35 mouse cellular contexts compared by ENCODE assay signal in the genomic region with DNA sequence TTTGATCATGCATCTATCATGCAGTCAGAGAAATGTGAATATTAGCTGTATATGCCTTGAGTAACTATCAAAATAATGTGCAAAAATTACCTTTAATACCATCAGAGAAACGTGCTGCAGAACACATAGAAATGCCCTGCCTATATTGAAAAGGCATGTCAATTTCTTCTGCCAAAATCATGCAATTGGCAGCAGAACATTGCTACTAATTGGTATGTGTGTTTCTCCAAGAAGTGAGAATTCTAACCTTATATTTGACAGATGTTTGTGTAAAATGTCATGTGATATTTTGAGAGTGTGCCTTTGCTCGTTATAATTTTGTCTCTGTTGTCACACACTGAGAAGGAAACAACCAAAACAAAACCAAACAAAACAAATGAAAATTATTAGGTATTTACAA. TPM values are rescaled to one million over a fixed set of nuclear protein-coding genes. Genes with fewer than 3 reads are reported as not detected.
"Had no signal": no experiment of that assay in that cellular context is flagged by ENCODE, and none has a peak within 500 bp of the region (broad histone marks: within the 10 kb centered on the region; RNA-seq: fewer than 3 reads in every experiment).

No protein-coding gene starts in this region.

- H3K4me3 ChIP-seq: heart, embryonic 12.5 days; heart, embryonic 13.5 days; heart, embryonic 15.5 days; hindbrain, embryonic 10.5 days; hindbrain, embryonic 12.5 days; hindbrain, embryonic 13.5 days; hindbrain, embryonic 15.5 days; intestine, embryonic 15.5 days; kidney, embryonic 15.5 days; layer of hippocampus, adult 2 months; left cerebral cortex, adult 2 months had no signal

- H3K9ac ChIP-seq: heart, embryonic 12.5 days; heart, embryonic 13.5 days; heart, embryonic 15.5 days; hindbrain, embryonic 12.5 days; hindbrain, embryonic 13.5 days; hindbrain, embryonic 14.5 days; hindbrain, embryonic 15.5 days; intestine, embryonic 15.5 days; kidney, embryonic 15.5 days had no signal

- H3K27ac ChIP-seq: heart, embryonic 13.5 days; heart, embryonic 15.5 days; hindbrain, embryonic 10.5 days; hindbrain, embryonic 12.5 days; hindbrain, embryonic 13.5 days; hindbrain, embryonic 14.5 days; hindbrain, embryonic 15.5 days; hindbrain, postnatal 0 days; intestine, embryonic 15.5 days; kidney, embryonic 15.5 days; kidney, postnatal 0 days; layer of hippocampus, adult 2 months; left cerebral cortex, adult 2 months had no signal

- H3K4me1 ChIP-seq: heart, embryonic 12.5 days; heart, embryonic 13.5 days; heart, embryonic 15.5 days; hindbrain, embryonic 10.5 days; hindbrain, embryonic 12.5 days; hindbrain, embryonic 13.5 days; hindbrain, embryonic 15.5 days; intestine, embryonic 15.5 days had no signal

- DNase-seq: heart, postnatal 10 days; heart, postnatal 14 days; heart, postnatal 36 days; heart, postnatal 4 days; kidney, adult 11 months; kidney, adult 18-20 months; kidney, adult 2 months; kidney, adult 8-10 months; kidney, adult 9 months; kidney, postnatal 10 days; kidney, postnatal 14 days; kidney, postnatal 25 days; kidney, postnatal 36 days; kidney, postnatal 4 days; layer of hippocampus, adult 9-11 months; layer of hippocampus, postnatal 36 days had no signal

- ATAC-seq: hindbrain, embryonic 16.5 days; hindbrain, postnatal 0 days; inflammation-experienced regulatory T-cells, adult 6 months; intestine, embryonic 15.5 days; intestine, embryonic 16.5 days; intestine, postnatal 0 days had no signal

- H3K36me3 ChIP-seq: heart, embryonic 12.5 days; heart, embryonic 13.5 days; heart, embryonic 15.5 days; hindbrain, embryonic 10.5 days; hindbrain, embryonic 12.5 days; hindbrain, embryonic 13.5 days; hindbrain, embryonic 15.5 days; intestine, embryonic 15.5 days; kidney, embryonic 15.5 days had no signal

- H3K27me3 ChIP-seq: heart, embryonic 12.5 days; heart, embryonic 13.5 days; heart, embryonic 15.5 days; hindbrain, embryonic 12.5 days; hindbrain, embryonic 13.5 days; hindbrain, embryonic 15.5 days; intestine, embryonic 15.5 days; kidney, embryonic 15.5 days had no signal

- H3K9me3 ChIP-seq: heart, embryonic 12.5 days; heart, embryonic 13.5 days; heart, embryonic 15.5 days; hindbrain, embryonic 10.5 days; hindbrain, embryonic 12.5 days; hindbrain, embryonic 13.5 days; hindbrain, embryonic 15.5 days; intestine, embryonic 15.5 days; kidney, embryonic 15.5 days had no signal

- H3K4me2 ChIP-seq: heart, embryonic 11.5 days; heart, embryonic 12.5 days; heart, embryonic 13.5 days; heart, embryonic 15.5 days; hindbrain, embryonic 12.5 days; hindbrain, embryonic 13.5 days; hindbrain, embryonic 14.5 days; hindbrain, embryonic 15.5 days; intestine, embryonic 15.5 days; kidney, embryonic 15.5 days had no signal

RNA-seq across cellular contexts. Expression of a gene that starts 18.6 kb away (rescaled TPM):
- polyA plus RNA-seq: inflammation-experienced regulatory T-cells, adult 6 months had no signal
